8 mouse cellular contexts compared by ENCODE assay signal in genomic region chr2:33546879-33547278, GRCm38 (mm10).
A peak's percentile ranks its signal among the peaks of the same experiment; 100 is the strongest.
DNase-seq lines count a peak whose midpoint lies in the region; ATAC-seq and TF ChIP-seq lines count a peak whose summit lies in the region.

No protein-coding gene starts in this region.

- 0 out of 2 replicates have a peak overlapping the region, but pooled peaks have one; percentile 24 for H3K27ac ChIP-seq in heart, embryonic 13.5 days (replicated peaks)
- peak overlapping the region; percentile 80 for H3K27ac ChIP-seq in cortical plate, adult 2 months (ENCODE audit: insufficient read depth, low read length)
- peak overlapping the region; percentile 91 for H3K27ac ChIP-seq in hindbrain, embryonic 16.5 days (ENCODE audit: low read depth, low read length)
- H3K27ac ChIP-seq in limb, embryonic 15.5 days = peak overlapping the region; percentile 82

- peaks cover 71% of the 10 kb centered on the region for H3K27me3 ChIP-seq in heart, embryonic 13.5 days (replicated peaks)
- no peaks in the 10 kb centered on the region for H3K27me3 ChIP-seq in hindbrain, embryonic 16.5 days (replicated peaks; ENCODE audit: control insufficient read depth, insufficient read depth, low read length)
- H3K27me3 ChIP-seq in limb, embryonic 15.5 days = peaks cover 17% of the 10 kb centered on the region

- no peaks in the 10 kb centered on the region for H3K9me3 ChIP-seq in heart, embryonic 13.5 days
- H3K9me3 ChIP-seq in hindbrain, embryonic 16.5 days (ENCODE audit: control insufficient read depth, low read length) = no peaks in the 10 kb centered on the region
- no peaks in the 10 kb centered on the region for H3K9me3 ChIP-seq in limb, embryonic 15.5 days

- H3K4me3 ChIP-seq in heart, embryonic 13.5 days = no peak overlapping the region
- no peak overlapping the region for H3K4me3 ChIP-seq in cortical plate, adult 2 months (ENCODE audit: insufficient read depth, low read length)
- no peak overlapping the region for H3K4me3 ChIP-seq in hindbrain, embryonic 16.5 days (ENCODE audit: low read length)
- no peak overlapping the region for H3K4me3 ChIP-seq in limb, embryonic 15.5 days

- peaks cover 28% of the 10 kb centered on the region for H3K4me1 ChIP-seq in heart, embryonic 13.5 days
- H3K4me1 ChIP-seq in cortical plate, adult 2 months (ENCODE audit: control insufficient read depth, insufficient read depth, low read length) = peaks cover 4% of the 10 kb centered on the region
- peaks cover 40% of the 10 kb centered on the region for H3K4me1 ChIP-seq in hindbrain, embryonic 16.5 days (ENCODE audit: control insufficient read depth, insufficient read depth, low read depth, low read length)
- peaks cover 41% of the 10 kb centered on the region for H3K4me1 ChIP-seq in limb, embryonic 15.5 days

- no peak for TF ChIP-seq CTCF in cortical plate, adult 2 months (IDR thresholded peaks at IDR 0.05; ENCODE audit: extremely low read depth, insufficient read depth, low read length)

- 27% methylated on average over 6 of the region's 6 CpGs for WGBS in heart, embryonic 13.5 days
- 7% methylated on average over 6 of the region's 6 CpGs for WGBS in hindbrain, embryonic 16.5 days
- WGBS in limb, embryonic 15.5 days = 17% methylated on average over 6 of the region's 6 CpGs

- peak; percentile 40; the same call in 1 of the 2 replicates for TF ChIP-seq POLR2A in cortical plate, adult 2 months (IDR thresholded peaks at IDR 0.05; ENCODE audit: extremely low read depth, insufficient read depth, low read length)

- no peak overlapping the region for H3K9ac ChIP-seq in heart, embryonic 13.5 days
- peak overlapping the region; percentile 47 for H3K9ac ChIP-seq in hindbrain, embryonic 16.5 days (ENCODE audit: low read depth, low read length)
- H3K9ac ChIP-seq in limb, embryonic 15.5 days = no peak overlapping the region

- ATAC-seq in heart, embryonic 13.5 days (ENCODE audit: extremely low read depth, insufficient number of reproducible peaks, low FRiP score, low TSS enrichment) = no peak
- peak; percentile 73 for ATAC-seq in hindbrain, embryonic 16.5 days
- ATAC-seq in limb, embryonic 15.5 days (ENCODE audit: insufficient number of reproducible peaks, low FRiP score, low TSS enrichment, low read depth) = peak; percentile 77

- no peaks in the 10 kb centered on the region for H3K36me3 ChIP-seq in heart, embryonic 13.5 days
- H3K36me3 ChIP-seq in hindbrain, embryonic 16.5 days (ENCODE audit: control insufficient read depth, insufficient read depth, low read length) = no peaks in the 10 kb centered on the region
- no peaks in the 10 kb centered on the region for H3K36me3 ChIP-seq in limb, embryonic 15.5 days

- no peak overlapping the region for H3K4me2 ChIP-seq in heart, embryonic 13.5 days
- peak overlapping the region; percentile 26 for H3K4me2 ChIP-seq in hindbrain, embryonic 16.5 days (ENCODE audit: low read length)
- H3K4me2 ChIP-seq in limb, embryonic 15.5 days = peak overlapping the region; percentile 30

- no peak for DNase-seq in heart, adult 18-20 months
- DNase-seq in NIH3T3 (ENCODE audit: low read depth) = peak; percentile 85
- peak; percentile 95 to 97 for DNase-seq in right cerebral cortex, adult 2 months (ENCODE audit: low spot score in 2 of 2)
- DNase-seq in urinary bladder, adult 18-20 months (ENCODE audit: low spot score in 2 of 2) = no peak

Comparison
In these comparisons a context has a peak if more than half of its experiments do, and no peak if none do; other contexts are left out.
1. H3K27ac ChIP-seq: peak in every context shown above with its lines; median percentile 91 in hindbrain, embryonic 16.5 days; 82 in limb, embryonic 15.5 days; 80 in cortical plate, adult 2 months; 24 in heart, embryonic 13.5 days.
2. DNase-seq: peak in NIH3T3 (single experiment) and right cerebral cortex, adult 2 months (2 of 2); none in heart, adult 18-20 months (0 of 2) and urinary bladder, adult 18-20 months (0 of 2).